Mouse (Mus musculus): ENCODE results near the gene Elf1. TPM values are rescaled to one million over a fixed set of nuclear protein-coding genes. Genes with fewer than 3 reads are reported as not detected.

The Elf1 gene
- total RNA-seq, 2 experiments from 2014 or later = 11.5 to 13.0 TPM

- DNase-seq (ENCODE audit: low spot score in 2 of 2) = no peak
Observed at GRCm38 (mm10) chr14:79488531-79488930, 7.5 kb downstream of the Elf1 start.

GRCm38 (mm10) chr14:79489150-79489549, 8.2 kb downstream of the Elf1 start:
- DNase-seq (ENCODE audit: low spot score in 2 of 2) = no peak

GRCm38 (mm10) chr14:79490246-79490645, 9.3 kb downstream of the Elf1 start:
- DNase-seq (ENCODE audit: low spot score in 2 of 2) = no peak

GRCm38 (mm10) chr14:79494349-79494748, 13.4 kb downstream of the Elf1 start:
- DNase-seq (ENCODE audit: low spot score in 2 of 2) = no peak

- no peak for DNase-seq (ENCODE audit: low spot score in 2 of 2)
Observed at GRCm38 (mm10) chr14:79499326-79499725, 18.3 kb downstream of the Elf1 start.

DNA sequence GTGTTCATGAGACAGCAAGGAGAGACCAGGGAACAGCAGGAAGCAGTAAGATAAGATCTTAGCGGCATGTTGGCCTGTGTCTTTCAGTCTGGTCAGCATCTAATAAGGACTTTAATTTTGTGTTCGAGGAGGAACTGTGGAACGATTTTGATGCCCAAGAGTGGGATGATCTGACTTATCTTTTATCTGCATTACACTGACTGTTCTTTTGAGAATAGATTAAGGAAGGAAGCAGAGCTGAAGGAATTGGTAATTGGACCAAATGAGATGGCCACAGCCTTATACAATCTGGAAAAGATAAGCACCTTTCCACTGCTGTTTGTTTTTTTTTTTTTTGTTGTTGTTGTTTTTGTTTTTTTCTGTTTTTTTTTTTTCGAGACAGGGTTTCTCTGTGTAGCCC, 19.8 kb downstream of the Elf1 start:
- no peak for DNase-seq (ENCODE audit: low spot score in 2 of 2)

- peak in 1 of 2 experiments; percentile 33 for DNase-seq (ENCODE audit: low spot score in 2 of 2)
Observed at GRCm38 (mm10) chr14:79503371-79504075, 22.5 kb downstream of the Elf1 start.

GRCm38 (mm10) chr14:79504246-79505006, 23.4 kb downstream of the Elf1 start:
- DNase-seq (ENCODE audit: low spot score in 2 of 2) = no peak

DNA sequence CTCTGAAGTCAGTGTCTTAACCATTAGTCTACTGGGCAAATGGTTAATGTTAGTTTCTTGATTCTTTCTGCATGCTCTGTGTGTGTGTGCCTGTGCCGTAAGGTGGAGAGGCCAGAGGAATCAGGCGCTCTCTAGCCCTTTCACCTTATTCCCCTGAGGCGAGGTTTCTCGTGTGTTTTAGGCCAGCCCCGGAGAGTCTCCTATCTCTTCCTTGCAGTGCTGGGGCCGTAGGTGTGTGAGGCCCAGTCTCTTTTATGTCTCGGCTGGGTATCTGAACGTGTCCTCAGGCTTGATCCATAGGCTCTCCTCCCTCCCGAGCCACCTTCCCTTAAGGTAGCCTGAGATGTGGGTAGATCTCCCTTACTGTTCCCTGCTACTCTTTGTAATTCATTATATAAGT, 25.2 kb downstream of the Elf1 start:
- DNase-seq (ENCODE audit: low spot score in 2 of 2) = no peak

DNA sequence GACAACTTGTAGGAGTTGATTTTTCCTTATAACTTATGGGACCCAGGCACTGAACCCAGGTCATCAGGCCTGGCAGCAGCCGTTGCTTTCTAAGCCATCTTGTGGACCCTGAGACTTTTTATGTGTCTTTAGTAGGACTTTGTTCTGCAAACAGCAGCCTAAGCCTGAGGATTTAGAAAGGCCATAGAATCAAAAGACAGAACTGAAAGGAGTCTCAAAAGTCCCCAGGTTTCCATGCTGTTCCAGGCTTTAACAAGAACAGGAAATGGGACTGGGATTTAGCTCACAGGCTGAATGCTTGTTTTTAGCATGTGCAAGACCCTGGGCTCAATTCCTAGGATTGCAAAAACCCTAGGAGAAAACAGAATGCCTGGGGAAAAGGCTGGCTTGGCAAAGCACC, 26.9 kb downstream of the Elf1 start:
- no peak for DNase-seq (ENCODE audit: low spot score in 2 of 2)

- DNase-seq (ENCODE audit: low spot score in 2 of 2) = no peak
Observed at GRCm38 (mm10) chr14:79508662-79509305, 27.8 kb downstream of the Elf1 start.

DNA sequence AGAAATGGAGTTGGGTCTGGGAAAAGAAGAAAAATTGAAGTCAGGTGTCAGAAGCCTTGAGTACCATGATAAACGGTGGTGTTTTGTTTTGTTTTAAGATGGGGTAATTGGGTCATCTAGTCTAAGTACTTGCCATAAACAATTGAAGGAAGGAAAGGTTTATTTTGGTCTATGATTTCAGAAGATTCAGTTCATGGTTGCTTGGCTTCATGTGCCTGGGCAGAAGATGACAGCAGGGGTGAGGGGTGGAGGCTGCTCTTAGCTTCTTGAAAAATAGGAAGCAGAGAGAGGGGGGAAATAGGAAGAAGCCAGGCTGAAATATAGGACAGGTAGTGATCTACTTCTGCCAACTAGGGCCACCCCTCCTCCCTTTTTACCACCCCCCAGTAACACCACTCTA, 30.5 kb downstream of the Elf1 start:
- no peak for DNase-seq (ENCODE audit: low spot score in 2 of 2)

DNA sequence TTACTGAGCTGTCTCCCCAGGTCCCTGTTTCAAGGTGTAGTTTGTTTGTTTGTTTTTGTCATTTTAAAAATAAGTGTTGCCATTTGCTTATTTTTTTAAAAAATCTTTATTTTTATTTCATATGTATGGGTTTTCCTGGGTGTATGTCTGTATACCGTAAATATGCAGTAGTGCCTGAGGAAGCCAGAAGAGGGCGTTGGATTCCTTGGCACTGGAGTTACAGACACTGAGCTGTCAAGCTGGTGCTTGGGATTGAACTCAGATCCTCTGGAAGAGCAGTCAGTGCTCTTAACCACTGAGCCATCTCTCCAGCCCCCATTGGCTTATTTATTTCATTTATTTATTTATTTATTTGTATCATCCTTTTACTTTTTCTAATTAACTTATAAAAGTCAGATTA, 33.0 kb downstream of the Elf1 start:
- DNase-seq (ENCODE audit: low spot score in 2 of 2) = no peak

DNA sequence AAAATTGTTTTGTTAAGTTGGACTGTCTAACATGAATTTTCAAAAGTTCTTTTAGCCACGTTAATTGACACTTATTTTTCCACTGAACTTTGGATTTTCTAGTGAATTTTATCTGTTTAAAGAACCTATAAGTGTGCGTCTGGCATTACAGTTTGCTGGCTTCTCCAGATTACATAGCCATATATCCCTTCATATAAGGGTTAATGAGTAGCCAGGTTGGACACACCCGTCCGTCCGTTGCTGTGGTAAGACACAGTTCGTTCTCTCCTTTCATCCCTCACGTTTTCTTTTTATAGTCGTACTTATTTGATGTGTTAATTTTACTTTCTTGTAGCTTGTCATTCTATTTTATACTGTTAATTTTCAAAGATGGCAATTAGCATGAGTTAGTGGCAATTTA, 34.1 kb downstream of the Elf1 start:
- DNase-seq (ENCODE audit: low spot score in 2 of 2) = no peak

DNA sequence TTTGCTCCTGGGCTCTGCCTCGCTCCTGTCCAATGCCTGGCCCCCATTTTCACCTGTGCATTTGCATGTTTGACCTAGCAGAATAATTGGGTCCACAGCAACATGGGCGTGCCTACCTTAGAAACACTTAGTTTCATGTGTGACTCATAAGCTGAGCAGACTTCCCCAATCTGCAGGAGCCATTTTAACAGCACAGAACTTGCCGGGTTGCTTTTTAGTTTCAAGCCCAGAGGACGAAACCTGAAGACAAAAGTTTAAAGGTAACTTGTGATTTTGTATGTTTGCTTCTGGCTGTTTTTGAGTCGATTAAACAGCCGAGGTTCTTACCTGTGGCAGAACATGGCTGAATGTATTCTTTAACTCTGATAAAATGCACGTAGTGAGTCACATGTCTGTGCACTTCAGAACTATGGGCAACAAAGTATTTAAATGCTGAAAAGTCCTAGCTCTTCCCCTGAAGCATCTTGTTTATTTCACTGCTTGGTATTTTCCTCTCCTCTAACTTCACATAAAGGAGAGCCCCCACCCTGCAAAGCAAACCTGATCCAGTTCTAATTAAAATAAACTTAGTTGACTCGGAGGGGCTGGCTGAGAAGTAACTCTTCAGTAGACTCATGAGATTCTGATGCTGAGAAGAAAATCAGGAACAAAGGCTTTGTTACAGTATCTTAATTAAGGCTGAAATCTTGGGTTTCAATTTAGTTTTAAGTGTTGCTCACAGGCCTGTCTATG, 34.7 kb downstream of the Elf1 start:
- no peak for DNase-seq (ENCODE audit: low spot score in 2 of 2)

- DNase-seq (ENCODE audit: low spot score in 2 of 2) = no peak
Observed at GRCm38 (mm10) chr14:79516243-79516610, 35.2 kb downstream of the Elf1 start.

- DNase-seq (ENCODE audit: low spot score in 2 of 2) = no peak
Observed at GRCm38 (mm10) chr14:79516751-79517150, 35.8 kb downstream of the Elf1 start.

- no peak for DNase-seq (ENCODE audit: low spot score in 2 of 2)
Observed at GRCm38 (mm10) chr14:79517185-79517740, 36.3 kb downstream of the Elf1 start.

- no peak for DNase-seq (ENCODE audit: low spot score in 2 of 2)
Observed at GRCm38 (mm10) chr14:79518123-79518522, 37.1 kb downstream of the Elf1 start.

- no peak for DNase-seq (ENCODE audit: low spot score in 2 of 2)
Observed at GRCm38 (mm10) chr14:79518761-79519662, 38.0 kb downstream of the Elf1 start.
